Mouse (Mus musculus) layer of hippocampus, postnatal 25 days (tissue): ENCODE measurements around the gene Fbln2. TPM values are rescaled to one million over a fixed set of nuclear protein-coding genes. Genes with fewer than 3 reads are reported as not detected.
A peak's percentile ranks its signal among the peaks of the same experiment; 100 is the strongest.

Experiments used
- DNase-seq, 2 experiments: peaks; one replicate each; pipeline ENCODE4 v3.0.0; 2022; ENCODE audit warnings: mixed read lengths in 2 of 2, low spot score in 1 of 2; ENCODE audit errors: extremely low spot score in 1 of 2
- total RNA-seq, 2 experiments: library from RNA; stranded (reverse); gene quantifications; 2 replicates each; pipeline ENCODE4 v1.2.3; 2021

Gene Fbln2
- total RNA-seq, 2 experiments from 2014 or later: 7.7 to 9.4 TPM

GRCm38 (mm10) chr6:91265616-91266015, 53.4 kb downstream of the Fbln2 start:
- no peak for DNase-seq

GRCm38 (mm10) chr6:91266647-91267046, 54.4 kb downstream of the Fbln2 start:
- DNase-seq: no peak

- DNase-seq: no peak
Observed at GRCm38 (mm10) chr6:91268318-91268717, 56.1 kb downstream of the Fbln2 start.

GRCm38 (mm10) chr6:91277549-91277948, 65.3 kb downstream of the Fbln2 start:
- peak; percentile 67 to 87 for DNase-seq

GRCm38 (mm10) chr6:91278302-91278701, 66.0 kb downstream of the Fbln2 start:
- no peak for DNase-seq

- no peak for DNase-seq
Observed at GRCm38 (mm10) chr6:91279477-91279876, 67.2 kb downstream of the Fbln2 start.

GRCm38 (mm10) chr6:91281206-91281605, 69.0 kb downstream of the Fbln2 start:
- DNase-seq: peak; percentile 98 to 100

GRCm38 (mm10) chr6:91281747-91282146, 69.5 kb downstream of the Fbln2 start:
- DNase-seq: no peak

GRCm38 (mm10) chr6:91283031-91283430, 70.8 kb downstream of the Fbln2 start:
- DNase-seq: no peak

GRCm38 (mm10) chr6:91284521-91285449, 72.5 kb downstream of the Fbln2 start:
- no peak for DNase-seq

- DNase-seq: peak; percentile 79 to 82
Observed at GRCm38 (mm10) chr6:91285450-91285790, 73.2 kb downstream of the Fbln2 start.

- DNase-seq: no peak
Observed at GRCm38 (mm10) chr6:91285814-91286545, 73.7 kb downstream of the Fbln2 start.

- DNase-seq: peak; percentile 81 to 94
Observed at GRCm38 (mm10) chr6:91286624-91287023, 74.4 kb downstream of the Fbln2 start.

GRCm38 (mm10) chr6:91287148-91287547, 74.9 kb downstream of the Fbln2 start:
- DNase-seq: no peak

- DNase-seq: no peak
Observed at GRCm38 (mm10) chr6:91287636-91288035, 75.4 kb downstream of the Fbln2 start.

- no peak for DNase-seq
Observed at GRCm38 (mm10) chr6:91288251-91288785, 76.1 kb downstream of the Fbln2 start.

- DNase-seq: no peak
Observed at GRCm38 (mm10) chr6:91288961-91289360, 76.7 kb downstream of the Fbln2 start.

GRCm38 (mm10) chr6:91290937-91291336, 78.7 kb downstream of the Fbln2 start:
- no peak for DNase-seq

- DNase-seq: no peak
Observed at GRCm38 (mm10) chr6:91295431-91295830, 83.2 kb downstream of the Fbln2 start.

GRCm38 (mm10) chr6:91298828-91299227, 86.6 kb downstream of the Fbln2 start:
- no peak for DNase-seq

- no peak for DNase-seq
Observed at GRCm38 (mm10) chr6:91300079-91300478, 87.8 kb downstream of the Fbln2 start.
